Comparison of ENCODE assay signal across 7 mouse cellular contexts in genomic region chr6:38874035-38874434, GRCm38 (mm10). TPM values are rescaled to one million over a fixed set of nuclear protein-coding genes. Genes with fewer than 3 reads are reported as not detected.
DNase-seq lines count a peak whose midpoint lies in the region; ATAC-seq lines count a peak whose summit lies in the region.

No protein-coding gene starts in this region.

- DNase-seq in T-cell, adult 2 months (ENCODE audit: low spot score) = peak; percentile 42
- peak; percentile 39 for DNase-seq in cerebellum, adult 11-12 months
- DNase-seq in layer of hippocampus, adult 8-10 months (ENCODE audit: low spot score in 2 of 2) = peak; percentile 37 to 64
- DNase-seq in retina, embryonic 14.5 days (ENCODE audit: low spot score) = peak; percentile 83

- H3K9ac ChIP-seq in forebrain, embryonic 13.5 days = peak overlapping the region; percentile 100
- peak overlapping the region; percentile 97 for H3K9ac ChIP-seq in lung, embryonic 15.5 days

- H3K4me2 ChIP-seq in forebrain, embryonic 13.5 days = peak overlapping the region; percentile 66
- H3K4me2 ChIP-seq in lung, embryonic 15.5 days = peak overlapping the region; percentile 56

- 2% methylated on average over 8 of the region's 8 CpGs for WGBS in forebrain, embryonic 13.5 days
- WGBS in lung, embryonic 15.5 days = 5% methylated on average over 8 of the region's 8 CpGs

- peaks cover 5% of the 10 kb centered on the region; the same call in 1 of the 2 replicates for H3K27me3 ChIP-seq in forebrain, embryonic 13.5 days
- no peaks in the 10 kb centered on the region for H3K27me3 ChIP-seq in lung, embryonic 15.5 days

- H3K4me1 ChIP-seq in forebrain, embryonic 13.5 days = peaks cover 48% of the 10 kb centered on the region
- peaks cover 24% of the 10 kb centered on the region for H3K4me1 ChIP-seq in lung, embryonic 15.5 days

- no peak for ATAC-seq in forebrain, embryonic 13.5 days
- peak; percentile 26 to 60; a peak in 2 of 4 replicates for ATAC-seq in hematopoietic stem cell, adult 5-6 weeks (replicated peaks in 1 of 2; ENCODE audit: insufficient read depth in 1 of 2, low FRiP score in 2 of 2, low TSS enrichment in 1 of 2, low read depth in 1 of 2, poor library complexity in 2 of 2, severe bottlenecking in 2 of 2)
- ATAC-seq in lung, embryonic 15.5 days (ENCODE audit: borderline replicate concordance, extremely low read depth, low FRiP score, low TSS enrichment) = no peak

- H3K9me3 ChIP-seq in forebrain, embryonic 13.5 days (replicated peaks) = no peaks in the 10 kb centered on the region
- H3K9me3 ChIP-seq in lung, embryonic 15.5 days = no peaks in the 10 kb centered on the region

- H3K4me3 ChIP-seq in forebrain, embryonic 13.5 days = peak overlapping the region; percentile 100
- peak overlapping the region; percentile 94 for H3K4me3 ChIP-seq in lung, embryonic 15.5 days

- no peak overlapping the region for H3K27ac ChIP-seq in forebrain, embryonic 13.5 days
- peak overlapping the region; percentile 92 for H3K27ac ChIP-seq in lung, embryonic 15.5 days

- H3K36me3 ChIP-seq in forebrain, embryonic 13.5 days (ENCODE audit: poor library complexity, severe bottlenecking) = no peaks in the 10 kb centered on the region
- no peaks in the 10 kb centered on the region; the same call in 1 of the 2 replicates for H3K36me3 ChIP-seq in lung, embryonic 15.5 days

RNA-seq across cellular contexts. Expression of gene Tbxas1, which starts 1.2 kb away (rescaled TPM):
- 0.76 and 1.1 TPM in 2 replicates for polyA plus RNA-seq in forebrain, embryonic 13.5 days (2015; fragmentation: Nextera tagmentation; extraction: Ambion mirVana)
- 53.0 and 76.5 TPM in 2 replicates for total RNA-seq in hematopoietic stem cell, adult 5-6 weeks (2017)
- 10 to 100 TPM in 2 of 4 experiments, 1 to 10 TPM in 2; 2.1 to 16.8 (median 7.6) TPM for total RNA-seq in layer of hippocampus, adult 8-10 months (2022)
- polyA plus RNA-seq in lung, embryonic 15.5 days (2015; fragmentation: Nextera tagmentation; extraction: Ambion mirVana) = 2.5 and 3.4 TPM in 2 replicates

RNA-seq across cellular contexts. Expression of gene Hipk2, which starts 1.9 kb away (rescaled TPM):
- 33.7 and 35.0 TPM in 2 replicates for polyA plus RNA-seq in forebrain, embryonic 13.5 days (2015; fragmentation: Nextera tagmentation; extraction: Ambion mirVana)
- total RNA-seq in hematopoietic stem cell, adult 5-6 weeks (2017) = 11.8 and 14.1 TPM in 2 replicates
- 10 to 100 TPM; 64.8 to 69.9 (median 67.6) TPM for total RNA-seq in layer of hippocampus, adult 8-10 months (2022)
- polyA plus RNA-seq in lung, embryonic 15.5 days (2015; fragmentation: Nextera tagmentation; extraction: Ambion mirVana) = 18.0 and 21.8 TPM in 2 replicates

Comparison
In these comparisons a context has a peak if more than half of its experiments do, and no peak if none do; other contexts are left out.
1. ATAC-seq: peak in hematopoietic stem cell, adult 5-6 weeks (2 of 2); none in forebrain, embryonic 13.5 days (single experiment) and lung, embryonic 15.5 days (single experiment).
2. Peak in every context shown above with its lines, with median percentiles within 50 percentile points of each other: DNase-seq.